Mouse (Mus musculus) heart, embryonic 12.5 days (tissue): ENCODE measurements at regions not wholly inside any gene's neighbourhood (a gene's known extent, or its start where the extent isn't known, plus 50 kb on each side); places are given as distances from the start of the nearest gene placed in this dataset.

Experiments
- ATAC-seq: fragments of 200-750 bp; cut with Nextera tagmentation; 2 replicates; pipeline ENCODE4 v1.8.0; 2017; ENCODE audit warnings: moderate TSS enrichment, moderate library complexity; ENCODE audit not compliant: insufficient number of reproducible peaks, low FRiP score
- H3K27ac ChIP-seq: fragments of 300-500 bp; sonication (generic); 2 replicates; pipeline ENCODE4 v1.5.1; 2016; ENCODE audit warnings: mild to moderate bottlenecking, moderate library complexity; ENCODE audit not compliant: poor library complexity, severe bottlenecking
- H3K27me3 ChIP-seq: fragments of 300-500 bp; sonication (generic); replicated peaks from 2 replicates; pipeline ENCODE4 v1.6.1; 2016; ENCODE audit warnings: mild to moderate bottlenecking, moderate library complexity
- H3K36me3 ChIP-seq: fragments of 300-500 bp; sonication (generic); 2 replicates; pipeline ENCODE4 v1.6.1; 2016; ENCODE audit warnings: mild to moderate bottlenecking, moderate library complexity
- H3K4me1 ChIP-seq: fragments of 300-500 bp; sonication (generic); replicated peaks from 2 replicates; pipeline ENCODE4 v1.6.1; 2016; ENCODE audit warnings: mild to moderate bottlenecking
- H3K4me2 ChIP-seq: fragments of 300-500 bp; sonication (generic); 2 replicates; pipeline ENCODE4 v1.6.1; 2016; ENCODE audit warnings: mild to moderate bottlenecking, moderate library complexity
- H3K4me3 ChIP-seq: fragments of 300-500 bp; sonication (generic); 2 replicates; pipeline ENCODE4 v1.5.1; 2016; ENCODE audit warnings: mild to moderate bottlenecking
- H3K9ac ChIP-seq: fragments of 300-500 bp; sonication (generic); 2 replicates; pipeline ENCODE4 v1.6.1; 2016; ENCODE audit warnings: mild to moderate bottlenecking, moderate library complexity
- H3K9me3 ChIP-seq: fragments of 300-500 bp; sonication (generic); replicated peaks from 2 replicates; pipeline ENCODE4 v1.6.1; 2016; ENCODE audit warnings: mild to moderate bottlenecking, moderate library complexity
- WGBS: fragments of 180-500 bp; shearing (Covaris S2); methylation state at CpG from one replicate; pipeline ENCODE4 v1.1.7; 2016; 5-methylcytosine and 5-hydroxymethylcytosine counted together

DNA sequence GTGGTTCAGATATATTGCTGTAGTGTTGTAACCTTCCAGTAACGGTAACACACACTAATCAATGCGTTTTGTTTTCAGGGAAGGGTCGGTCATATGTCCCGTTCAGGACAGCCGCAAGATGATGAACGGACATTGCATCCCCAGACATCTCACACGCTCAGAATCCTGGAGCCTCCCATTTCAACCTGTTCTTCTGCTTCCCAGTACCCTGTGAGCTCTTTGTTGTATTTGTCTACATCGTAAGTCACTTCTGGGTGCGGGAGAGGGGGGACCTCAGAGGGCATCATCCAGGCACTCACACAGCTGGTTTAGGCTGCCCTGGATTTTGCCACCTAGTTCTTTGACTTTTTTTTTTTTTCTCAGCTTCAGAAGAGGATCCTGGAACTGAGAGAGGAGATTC is 117.9 kb upstream of the Rtl1 start:
- no peak for ATAC-seq
- H3K4me1 ChIP-seq = no peaks in the 10 kb centered on the region
- H3K9me3 ChIP-seq = no peaks in the 10 kb centered on the region
- H3K4me3 ChIP-seq = no peak overlapping the region
- 90% methylated on average over 9 of the region's 9 CpGs for WGBS
- no peak overlapping the region for H3K4me2 ChIP-seq
- H3K36me3 ChIP-seq = peaks cover 66% of the 10 kb centered on the region
- H3K27me3 ChIP-seq = no peaks in the 10 kb centered on the region
- H3K9ac ChIP-seq = no peak overlapping the region
- no peak overlapping the region for H3K27ac ChIP-seq

DNA sequence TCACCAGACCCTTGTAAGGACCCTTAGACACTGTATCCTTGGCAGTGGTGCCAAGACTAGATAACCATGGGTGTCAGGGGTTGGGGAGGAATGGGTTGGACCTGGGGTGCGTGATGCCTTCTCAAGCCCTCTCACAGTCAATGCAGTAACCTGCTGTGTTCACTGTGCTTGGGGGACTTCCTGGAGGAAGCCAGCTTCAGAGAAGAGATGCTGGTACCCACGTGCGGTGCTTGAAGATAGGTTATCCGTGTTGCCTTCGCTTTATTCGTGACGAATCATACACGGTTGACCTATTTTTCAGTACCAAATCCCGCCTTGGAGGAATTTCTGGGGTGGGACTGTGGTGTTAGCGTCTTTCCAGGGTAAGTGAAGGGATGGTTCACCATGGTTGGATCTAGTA is 138.1 kb upstream of the Rtl1 start:
- H3K4me3 ChIP-seq = no peak overlapping the region
- H3K4me2 ChIP-seq = no peak overlapping the region
- H3K9ac ChIP-seq = no peak overlapping the region
- H3K4me1 ChIP-seq = no peaks in the 10 kb centered on the region
- no peak for ATAC-seq
- no peak overlapping the region for H3K27ac ChIP-seq
- no peaks in the 10 kb centered on the region for H3K27me3 ChIP-seq
- 87% methylated on average over 10 of the region's 10 CpGs for WGBS
- H3K9me3 ChIP-seq = no peaks in the 10 kb centered on the region
- H3K36me3 ChIP-seq = peaks cover 69% of the 10 kb centered on the region

DNA sequence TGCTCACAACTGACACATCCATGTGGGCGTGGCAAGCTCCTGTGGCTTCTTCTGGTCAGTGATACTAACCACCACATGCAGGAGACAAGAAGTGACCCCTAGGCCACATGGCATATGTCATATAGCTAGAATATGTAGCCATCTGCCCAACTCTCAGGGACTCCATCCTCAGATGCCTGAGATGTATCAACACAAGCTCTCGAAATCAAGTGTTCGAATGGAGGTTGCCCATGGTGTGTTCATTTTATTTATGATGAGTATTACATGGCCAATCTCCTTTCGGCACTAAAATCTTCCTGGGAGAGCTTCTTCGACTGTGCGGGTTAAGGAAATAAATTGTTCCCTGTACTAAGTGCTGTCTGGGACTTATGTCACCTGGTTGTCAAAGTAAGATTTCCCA is 138.8 kb upstream of the Rtl1 start:
- no peaks in the 10 kb centered on the region for H3K4me1 ChIP-seq
- H3K4me2 ChIP-seq = no peak overlapping the region
- no peak overlapping the region for H3K27ac ChIP-seq
- peaks cover 68% of the 10 kb centered on the region for H3K36me3 ChIP-seq
- no peaks in the 10 kb centered on the region for H3K9me3 ChIP-seq
- H3K9ac ChIP-seq = no peak overlapping the region
- WGBS = 85% methylated on average over 6 of the region's 6 CpGs
- no peaks in the 10 kb centered on the region for H3K27me3 ChIP-seq
- ATAC-seq = no peak
- no peak overlapping the region for H3K4me3 ChIP-seq

DNA sequence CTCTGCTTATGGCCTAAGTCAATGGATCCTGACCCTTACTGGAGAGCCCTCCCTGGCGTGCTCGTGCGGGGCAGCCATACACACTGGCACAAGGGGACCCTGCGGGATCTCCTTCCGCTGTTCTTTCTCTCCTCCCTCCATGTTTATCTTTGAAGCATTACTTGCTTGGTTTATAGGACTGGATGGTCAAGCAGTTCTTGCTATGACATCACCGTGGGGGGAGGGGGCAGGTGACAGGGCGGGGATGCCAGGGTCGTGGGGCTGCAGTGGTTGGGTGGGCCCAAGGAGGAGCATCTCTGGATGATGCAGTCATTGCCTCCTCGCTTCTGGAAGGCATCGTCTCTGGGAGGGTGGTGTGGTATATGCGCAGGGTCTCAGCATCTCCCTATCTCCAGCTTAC is 142.4 kb upstream of the Rtl1 start:
- WGBS = 86% methylated on average over 11 of the region's 11 CpGs
- ATAC-seq = no peak
- peaks cover 49% of the 10 kb centered on the region for H3K36me3 ChIP-seq

GRCm38 (mm10) chr12:109743036-109743650 is 143.0 kb upstream of the Rtl1 start:
- H3K9me3 ChIP-seq = no peaks in the 10 kb centered on the region
- H3K4me2 ChIP-seq = no peak overlapping the region
- H3K4me3 ChIP-seq = no peak overlapping the region
- H3K27me3 ChIP-seq = no peaks in the 10 kb centered on the region
- no peak for ATAC-seq
- H3K27ac ChIP-seq = no peak overlapping the region
- peaks cover 14% of the 10 kb centered on the region for H3K4me1 ChIP-seq
- H3K36me3 ChIP-seq = peaks cover 43% of the 10 kb centered on the region
- H3K9ac ChIP-seq = no peak overlapping the region
- WGBS = 89% methylated on average over 24 of the region's 24 CpGs

More for the DNA sequence above, 142.4 kb upstream of the Rtl1 start:
- Histone ChIP-seq H3K4me3 (no peak overlapping the region), H3K4me2 (no peak overlapping the region), H3K27ac (no peak overlapping the region), H3K4me1 (peaks cover 14% of the 10 kb centered on the region), H3K27me3 (no peaks in the 10 kb centered on the region), H3K9ac (no peak overlapping the region), H3K9me3 (no peaks in the 10 kb centered on the region)

- ATAC-seq = no peak
Measured at GRCm38 (mm10) chr12:109744186-109744585, 144.1 kb upstream of the Rtl1 start.

DNA sequence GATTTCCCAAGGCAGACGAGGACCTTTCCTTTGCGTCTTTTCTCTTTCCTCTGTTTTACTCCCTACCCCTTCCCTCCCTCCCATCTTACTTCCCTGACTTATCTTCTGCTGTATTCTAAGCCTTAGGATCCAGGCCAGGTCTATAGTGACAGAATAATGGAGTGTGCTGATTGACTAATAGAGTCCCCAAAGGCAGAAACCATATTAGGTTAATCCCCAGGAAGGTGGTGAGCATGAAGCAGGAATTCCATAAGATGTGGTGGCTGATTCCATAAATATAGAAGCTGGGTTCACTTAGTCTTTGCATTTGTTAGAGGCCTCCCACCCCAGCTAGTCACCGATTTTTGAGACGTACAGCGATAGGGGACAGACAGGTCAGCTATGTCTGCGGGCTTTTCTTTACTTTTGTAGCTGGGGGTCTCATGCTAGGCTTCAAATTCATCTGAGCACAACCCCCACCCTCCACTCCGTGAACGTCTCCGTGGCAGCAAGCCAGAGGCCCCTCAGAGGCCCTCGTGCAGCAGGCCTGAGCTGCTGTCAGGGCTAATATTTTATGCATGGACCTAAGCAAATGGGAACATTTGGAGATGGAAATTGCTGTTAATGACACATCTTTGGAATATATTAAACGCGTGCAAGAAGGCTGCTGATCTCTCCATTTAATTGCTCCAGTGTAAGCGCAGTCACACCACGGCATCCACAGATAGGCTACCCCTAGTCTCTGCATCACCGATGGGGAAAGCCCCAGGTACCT is 145.8 kb upstream of the Rtl1 start:
- no peak overlapping the region for H3K27ac ChIP-seq

More at GRCm38 (mm10) chr12:109744186-109744585, 144.1 kb upstream of the Rtl1 start:
- H3K4me1 ChIP-seq = peaks cover 20% of the 10 kb centered on the region
- H3K4me2 ChIP-seq = no peak overlapping the region
- no peak overlapping the region for H3K4me3 ChIP-seq
- H3K36me3 ChIP-seq = peaks cover 37% of the 10 kb centered on the region
- no peaks in the 10 kb centered on the region for H3K27me3 ChIP-seq
- no peaks in the 10 kb centered on the region for H3K9me3 ChIP-seq
- 83% methylated on average over 4 of the region's 4 CpGs for WGBS
- H3K9ac ChIP-seq = no peak overlapping the region
- no peak overlapping the region for H3K27ac ChIP-seq

DNA sequence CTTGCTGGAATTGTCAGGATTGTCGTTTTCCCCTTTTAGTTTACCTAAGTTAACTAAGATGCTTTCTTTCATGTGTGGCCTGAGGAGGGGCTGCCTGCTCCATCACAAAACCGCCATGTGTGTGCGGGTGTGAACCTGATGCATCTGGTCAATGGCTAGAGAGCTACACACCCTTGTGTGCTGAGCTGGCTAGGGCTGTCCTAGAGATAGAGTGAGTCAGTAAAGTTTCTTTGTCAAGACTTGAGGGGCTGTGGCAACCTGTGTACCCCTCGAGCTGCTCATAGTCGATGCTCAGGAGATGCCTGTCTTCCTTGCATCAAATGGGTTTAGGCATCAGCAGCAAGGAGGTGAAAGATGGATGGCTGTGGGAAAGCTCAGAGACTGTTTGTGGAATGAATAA is 147.1 kb upstream of the Rtl1 start:
- H3K4me3 ChIP-seq = no peak overlapping the region
- peaks cover 30% of the 10 kb centered on the region for H3K4me1 ChIP-seq
- no peaks in the 10 kb centered on the region for H3K27me3 ChIP-seq
- WGBS = 74% methylated on average over 5 of the region's 5 CpGs
- H3K9ac ChIP-seq = no peak overlapping the region
- H3K9me3 ChIP-seq = no peaks in the 10 kb centered on the region
- no peak for ATAC-seq
- H3K4me2 ChIP-seq = no peak overlapping the region
- H3K27ac ChIP-seq = no peak overlapping the region
- peaks cover 14% of the 10 kb centered on the region for H3K36me3 ChIP-seq

More for the DNA sequence above, 145.8 kb upstream of the Rtl1 start:
- Histone ChIP-seq H3K9me3 (no peaks in the 10 kb centered on the region), H3K4me3 (no peak overlapping the region), H3K36me3 (peaks cover 21% of the 10 kb centered on the region), H3K4me1 (peaks cover 30% of the 10 kb centered on the region), H3K9ac (no peak overlapping the region), H3K4me2 (no peak overlapping the region), H3K27me3 (no peaks in the 10 kb centered on the region)
- 67% methylated on average over 15 of the region's 15 CpGs for WGBS
- no peak for ATAC-seq

- Histone ChIP-seq H3K27me3 (no peaks in the 10 kb centered on the region), H3K9me3 (no peaks in the 10 kb centered on the region), H3K27ac (no peak overlapping the region), H3K4me2 (no peak overlapping the region), H3K4me3 (no peak overlapping the region), H3K36me3 (peaks cover 9% of the 10 kb centered on the region; the same call in 1 of the 2 replicates), H3K4me1 (peaks cover 30% of the 10 kb centered on the region), H3K9ac (no peak overlapping the region)
- 71% methylated on average over 13 of the region's 13 CpGs for WGBS
- ATAC-seq = no peak
Measured at GRCm38 (mm10) chr12:109747776-109748175, 147.6 kb upstream of the Rtl1 start.

DNA sequence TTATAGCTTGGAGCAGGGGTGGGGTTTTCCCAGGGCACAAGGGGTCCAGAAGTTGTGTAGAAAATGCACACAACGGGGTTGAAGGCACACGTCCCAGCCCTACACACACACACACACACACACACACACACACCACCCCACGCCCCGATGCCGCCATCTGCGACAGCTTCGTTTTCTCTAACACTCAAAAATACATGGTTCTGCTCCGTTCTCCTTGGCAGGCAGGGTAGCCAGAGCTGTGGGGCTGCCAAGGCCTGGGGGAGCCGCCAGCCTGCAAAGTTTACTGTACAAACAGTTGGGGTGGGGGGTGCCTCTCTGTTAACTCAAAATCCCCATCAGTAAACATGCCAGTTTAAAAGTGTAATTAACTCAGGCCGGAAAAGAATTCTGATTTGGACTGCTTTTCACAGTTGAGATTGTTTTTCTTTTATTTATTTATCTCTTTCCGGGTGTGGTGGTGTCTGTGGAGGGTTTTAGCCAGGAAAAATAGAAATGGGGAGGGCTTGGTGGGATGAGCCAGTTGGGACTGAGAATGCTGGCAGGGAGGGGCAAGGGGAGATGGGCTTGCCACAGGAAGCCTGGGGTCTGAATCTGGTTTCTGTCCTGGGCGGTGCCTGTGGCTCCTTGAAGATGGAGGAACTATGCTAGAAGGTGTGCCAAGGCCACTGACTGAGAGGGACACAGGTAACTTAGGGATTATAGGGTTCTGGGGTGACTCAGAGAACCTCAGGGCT is 148.4 kb upstream of the Rtl1 start:
- H3K9me3 ChIP-seq = no peaks in the 10 kb centered on the region
- no peak overlapping the region for H3K27ac ChIP-seq
- H3K4me1 ChIP-seq = peaks cover 30% of the 10 kb centered on the region
- H3K36me3 ChIP-seq = peaks cover 5% of the 10 kb centered on the region; the same call in 1 of the 2 replicates
- ATAC-seq = no peak
- H3K27me3 ChIP-seq = no peaks in the 10 kb centered on the region
- 73% methylated on average over 12 of the region's 12 CpGs for WGBS
- H3K4me3 ChIP-seq = no peak overlapping the region
- no peak overlapping the region for H3K4me2 ChIP-seq
- no peak overlapping the region for H3K9ac ChIP-seq

- ATAC-seq = no peak
- Histone ChIP-seq H3K4me1 (peaks cover 30% of the 10 kb centered on the region), H3K4me3 (no peak overlapping the region), H3K9me3 (no peaks in the 10 kb centered on the region), H3K4me2 (peak overlapping the region; percentile 66), H3K36me3 (no peaks in the 10 kb centered on the region), H3K27me3 (no peaks in the 10 kb centered on the region), H3K9ac (0 out of 2 replicates have a peak overlapping the region, but pooled peaks have one; percentile 20), H3K27ac (no peak overlapping the region)
- 37% methylated on average over 2 of the region's 2 CpGs for WGBS
Measured at GRCm38 (mm10) chr12:109749256-109749655, 149.1 kb upstream of the Rtl1 start.
